Mouse (Mus musculus): ENCODE results near the gene Poln. TPM values are rescaled to one million over a fixed set of nuclear protein-coding genes. Genes with fewer than 3 reads are reported as not detected.

The Poln gene
- total and polyA plus RNA-seq, 3 experiments: 4.3 to 7.0 (median 7.0) TPM

- Histone ChIP-seq H3K27ac (no peak overlapping the region), H3K79me2 (replicated peaks; ENCODE audit: control insufficient read depth, insufficient read depth, low read length) (no peaks in the 10 kb centered on the region), H3K27me3 (ENCODE audit: control insufficient read depth, insufficient read depth, low read length) (no peaks in the 10 kb centered on the region), H3K36me3 (ENCODE audit: control insufficient read depth, insufficient read depth, low read length) (no peaks in the 10 kb centered on the region), H3K9ac (ENCODE audit: low read depth, low read length) (no peak overlapping the region), H3K4me1 (ENCODE audit: control insufficient read depth, insufficient read depth, low read length) (peaks cover 11% of the 10 kb centered on the region), H3K4me3 (no peak overlapping the region)
- 80% methylated on average over 4 of the region's 4 CpGs for WGBS
- TF ChIP-seq EP300 (IDR thresholded peaks at IDR 0.05; ENCODE audit: insufficient read depth, low read depth, low read length) (no peak), CTCF (IDR thresholded peaks at IDR 0.05) (peak; percentile 36)
- intact Hi-C loops (cut with DNase I): loop anchor here (1.0 to 5.0 kb wide), 2 partner anchors 50 to 95 kb away; no protein-coding TSS in a partner anchor
- no peak for DNase-seq
These were observed 22.6 kb upstream of the Poln start for GRCm38 (mm10) chr5:34191843-34192242.

- intact Hi-C loops (cut with DNase I): loop anchor here (5.0 kb wide), 1 partner anchor 49 kb away; no protein-coding TSS in a partner anchor
- H3K27ac ChIP-seq: no peak overlapping the region
These were observed 21.8 kb upstream of the Poln start for GRCm38 (mm10) chr5:34191021-34191420.

GRCm38 (mm10) chr5:34189521-34189920 lies 20.3 kb upstream of the Poln start:
- Histone ChIP-seq H3K36me3 (ENCODE audit: control insufficient read depth, insufficient read depth, low read length) (no peaks in the 10 kb centered on the region; the same call in 1 of the 2 replicates), H3K9ac (ENCODE audit: low read depth, low read length) (no peak overlapping the region), H3K79me2 (replicated peaks; ENCODE audit: control insufficient read depth, insufficient read depth, low read length) (0 out of 2 replicates have a peak, but pooled peaks cover 2% of the 10 kb centered on the region), H3K27me3 (ENCODE audit: control insufficient read depth, insufficient read depth, low read length) (no peaks in the 10 kb centered on the region), H3K4me3 (no peak overlapping the region), H3K4me1 (ENCODE audit: control insufficient read depth, insufficient read depth, low read length) (peaks cover 24% of the 10 kb centered on the region), H3K27ac (peak overlapping the region; percentile 89)
- TF ChIP-seq POLR2A (IDR thresholded peaks at IDR 0.05; ENCODE audit: insufficient read depth, low read depth, low read length) (no peak), EP300 (IDR thresholded peaks at IDR 0.05; ENCODE audit: insufficient read depth, low read depth, low read length) (no peak), CTCF (IDR thresholded peaks at IDR 0.05) (no peak)
- intact Hi-C loops (cut with DNase I): loop anchor here (10.0 kb wide), 1 partner anchor 535 kb away; the partner anchor contains the start of genes Slbp, Tacc3 and Tmem129
- no peak for DNase-seq
- WGBS: 33% methylated on average over 1 of the region's 1 CpGs

More at GRCm38 (mm10) chr5:34191021-34191420, 21.8 kb upstream of the Poln start:
- Histone ChIP-seq H3K4me1 (ENCODE audit: control insufficient read depth, insufficient read depth, low read length) (peaks cover 13% of the 10 kb centered on the region), H3K9ac (ENCODE audit: low read depth, low read length) (no peak overlapping the region), H3K27me3 (ENCODE audit: control insufficient read depth, insufficient read depth, low read length) (no peaks in the 10 kb centered on the region), H3K36me3 (ENCODE audit: control insufficient read depth, insufficient read depth, low read length) (no peaks in the 10 kb centered on the region), H3K79me2 (replicated peaks; ENCODE audit: control insufficient read depth, insufficient read depth, low read length) (no peaks in the 10 kb centered on the region), H3K4me3 (no peak overlapping the region)
- TF ChIP-seq CTCF (IDR thresholded peaks at IDR 0.05) (no peak), POLR2A (IDR thresholded peaks at IDR 0.05; ENCODE audit: insufficient read depth, low read depth, low read length) (no peak), EP300 (IDR thresholded peaks at IDR 0.05; ENCODE audit: insufficient read depth, low read depth, low read length) (no peak)
- no peak for DNase-seq
- WGBS: 57% methylated on average over 4 of the region's 4 CpGs

GRCm38 (mm10) chr5:34188856-34189255 lies 19.6 kb upstream of the Poln start:
- Histone ChIP-seq H3K36me3 (ENCODE audit: control insufficient read depth, insufficient read depth, low read length) (peaks cover 7% of the 10 kb centered on the region), H3K4me1 (ENCODE audit: control insufficient read depth, insufficient read depth, low read length) (peaks cover 31% of the 10 kb centered on the region), H3K27ac (peak overlapping the region; percentile 89), H3K9ac (ENCODE audit: low read depth, low read length) (no peak overlapping the region), H3K27me3 (ENCODE audit: control insufficient read depth, insufficient read depth, low read length) (no peaks in the 10 kb centered on the region), H3K4me3 (peak overlapping the region; percentile 68; the same call in 1 of the 2 replicates), H3K79me2 (replicated peaks; ENCODE audit: control insufficient read depth, insufficient read depth, low read length) (0 out of 2 replicates have a peak, but pooled peaks cover 2% of the 10 kb centered on the region)
- intact Hi-C loops (cut with DNase I): loop anchor here (10.0 kb wide), 1 partner anchor 534 kb away; the partner anchor contains the start of genes Slbp, Tacc3 and Tmem129
- DNase-seq: no peak
- 74% methylated on average over 2 of the region's 2 CpGs for WGBS
- TF ChIP-seq POLR2A (IDR thresholded peaks at IDR 0.05; ENCODE audit: insufficient read depth, low read depth, low read length): no peak
- TF ChIP-seq EP300 (IDR thresholded peaks at IDR 0.05; ENCODE audit: insufficient read depth, low read depth, low read length): no peak
- TF ChIP-seq CTCF (IDR thresholded peaks at IDR 0.05): no peak

- Histone ChIP-seq H3K27ac (peak within 1 kb of the TSS; percentile 97), H3K4me1 (ENCODE audit: control insufficient read depth, insufficient read depth, low read length) (peaks cover 39% of the 10 kb centered on the region)
- intact Hi-C loops (cut with DNase I): loop anchor here (10.0 kb wide), 1 partner anchor 533 kb away; the partner anchor contains the start of genes Slbp, Tacc3 and Tmem129
These were observed 18.5 kb upstream of the Poln start, which contains the start of gene Mxd4 for GRCm38 (mm10) chr5:34187601-34188316. TSS of gene Mxd4 (minus strand) at chr5:34187720.

More at GRCm38 (mm10) chr5:34187601-34188316, 18.5 kb upstream of the Poln start, which contains the start of gene Mxd4:
- Histone ChIP-seq H3K9ac (ENCODE audit: low read depth, low read length) (peak within 1 kb of the TSS; percentile 93), H3K27me3 (ENCODE audit: control insufficient read depth, insufficient read depth, low read length) (no peaks in the 10 kb centered on the region), H3K4me3 (peak within 1 kb of the TSS; percentile 89), H3K36me3 (ENCODE audit: control insufficient read depth, insufficient read depth, low read length) (peaks cover 9% of the 10 kb centered on the region), H3K79me2 (replicated peaks; ENCODE audit: control insufficient read depth, insufficient read depth, low read length) (0 out of 2 replicates have a peak, but pooled peaks cover 2% of the 10 kb centered on the region)
- under 1% methylated on average over 60 of the region's 60 CpGs for WGBS
- DNase-seq: peak; percentile 97 to 100
- TF ChIP-seq CTCF (IDR thresholded peaks at IDR 0.05) (no peak), POLR2A (IDR thresholded peaks at IDR 0.05; ENCODE audit: insufficient read depth, low read depth, low read length) (peak; percentile 90), EP300 (IDR thresholded peaks at IDR 0.05; ENCODE audit: insufficient read depth, low read depth, low read length) (peak; percentile 41; the same call in 1 of the 2 replicates)
